Mouse (Mus musculus) frontal cortex, postnatal 10 days (tissue): ENCODE results near the gene Dlx4.

Experiments used
- DNase-seq, 2 experiments: peaks; one replicate each; pipeline ENCODE4 v3.0.0; 2022; ENCODE audit warnings: low spot score in 2 of 2, mixed read lengths in 1 of 2

The Dlx4 gene

DNA sequence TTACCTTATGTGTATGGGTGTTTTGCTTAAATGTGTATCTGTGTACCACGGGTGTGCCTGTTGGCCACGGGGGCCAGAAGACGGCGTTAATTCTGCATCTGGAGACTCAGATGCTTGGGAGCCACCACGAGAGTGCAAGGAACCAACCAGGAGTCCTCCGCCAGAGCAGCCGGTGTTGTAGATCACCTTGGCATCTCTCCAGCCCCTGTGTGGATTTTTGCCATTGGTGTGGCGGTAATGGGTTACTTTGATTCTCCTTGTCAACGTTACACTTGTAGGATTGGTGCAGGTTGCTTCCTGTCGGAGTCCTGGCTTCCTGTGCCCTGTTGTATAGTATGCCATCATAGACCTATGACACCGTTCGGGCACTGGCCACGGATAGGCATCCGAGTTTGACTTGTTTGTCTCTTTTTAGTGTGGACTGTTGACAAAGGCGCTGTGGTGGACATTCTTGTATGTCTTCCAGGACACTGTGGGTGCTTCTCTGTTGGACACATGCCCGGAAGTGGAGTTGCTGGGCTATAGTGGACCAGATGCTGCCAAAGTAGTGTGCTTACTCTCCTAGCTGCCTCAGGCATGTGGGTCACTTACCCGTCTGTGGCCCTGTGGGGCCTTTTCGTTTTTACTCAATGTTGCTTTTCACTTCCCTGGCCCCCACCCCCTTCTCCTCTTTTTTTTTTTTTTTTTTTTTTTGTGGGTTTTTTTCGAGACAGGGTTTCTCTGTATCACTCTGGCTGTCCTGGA lies 43.7 kb downstream of the Dlx4 start:
- no peak for DNase-seq

DNA sequence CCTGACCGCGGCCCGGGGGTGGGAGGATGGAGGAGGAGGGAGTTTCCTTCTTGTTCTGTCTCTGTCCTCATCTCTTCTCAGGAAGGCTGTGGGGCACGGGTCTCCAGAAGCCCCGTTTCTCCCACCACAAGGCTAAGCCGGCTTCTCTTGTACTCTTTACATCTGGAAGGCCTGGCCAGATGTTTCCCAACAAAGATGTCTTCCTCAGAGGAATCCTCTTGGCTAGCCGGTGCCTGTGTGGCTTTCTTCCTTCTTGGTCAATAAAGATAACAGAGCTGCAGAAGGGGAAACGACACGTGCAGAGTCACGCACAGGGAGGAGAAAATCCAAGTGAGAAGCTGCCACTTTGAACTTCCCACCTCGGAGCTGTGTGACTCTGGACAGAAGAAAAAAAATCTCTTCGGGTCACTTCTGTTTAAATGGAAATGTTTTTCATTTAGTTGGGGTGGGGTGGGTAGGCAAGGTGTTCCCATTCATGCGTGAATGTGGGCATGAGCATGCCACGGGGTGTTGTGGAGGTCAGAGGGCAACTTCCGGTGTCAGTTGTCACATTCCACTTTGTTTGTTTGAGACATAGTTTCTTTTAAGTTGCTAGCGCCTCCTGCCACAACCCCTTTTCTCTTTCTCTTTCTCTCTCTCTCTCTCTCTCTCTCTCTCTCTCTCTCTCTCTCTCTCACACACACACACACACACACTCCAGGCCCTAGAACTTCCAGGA lies 44.8 kb downstream of the Dlx4 start:
- DNase-seq = no peak

DNA sequence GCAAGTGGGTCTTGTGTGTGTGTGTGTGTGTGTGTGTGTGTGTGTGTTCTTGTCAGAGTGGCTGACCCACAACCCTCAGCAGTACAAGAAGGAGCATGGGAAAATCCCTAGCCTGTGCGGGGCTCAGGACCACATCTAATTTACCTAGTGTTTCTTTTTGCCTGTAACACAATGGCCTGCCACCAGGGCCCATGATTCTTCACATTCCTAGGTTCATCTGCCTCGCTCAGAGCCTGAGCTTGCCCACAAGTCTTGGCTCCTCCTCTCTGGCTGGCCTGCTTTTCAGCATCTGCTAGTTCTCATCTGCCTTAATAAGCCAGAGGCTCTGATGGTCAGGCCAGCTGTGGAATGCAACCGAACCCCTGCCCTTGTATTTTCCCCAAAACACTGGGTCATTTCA lies 45.7 kb downstream of the Dlx4 start:
- DNase-seq = no peak

DNA sequence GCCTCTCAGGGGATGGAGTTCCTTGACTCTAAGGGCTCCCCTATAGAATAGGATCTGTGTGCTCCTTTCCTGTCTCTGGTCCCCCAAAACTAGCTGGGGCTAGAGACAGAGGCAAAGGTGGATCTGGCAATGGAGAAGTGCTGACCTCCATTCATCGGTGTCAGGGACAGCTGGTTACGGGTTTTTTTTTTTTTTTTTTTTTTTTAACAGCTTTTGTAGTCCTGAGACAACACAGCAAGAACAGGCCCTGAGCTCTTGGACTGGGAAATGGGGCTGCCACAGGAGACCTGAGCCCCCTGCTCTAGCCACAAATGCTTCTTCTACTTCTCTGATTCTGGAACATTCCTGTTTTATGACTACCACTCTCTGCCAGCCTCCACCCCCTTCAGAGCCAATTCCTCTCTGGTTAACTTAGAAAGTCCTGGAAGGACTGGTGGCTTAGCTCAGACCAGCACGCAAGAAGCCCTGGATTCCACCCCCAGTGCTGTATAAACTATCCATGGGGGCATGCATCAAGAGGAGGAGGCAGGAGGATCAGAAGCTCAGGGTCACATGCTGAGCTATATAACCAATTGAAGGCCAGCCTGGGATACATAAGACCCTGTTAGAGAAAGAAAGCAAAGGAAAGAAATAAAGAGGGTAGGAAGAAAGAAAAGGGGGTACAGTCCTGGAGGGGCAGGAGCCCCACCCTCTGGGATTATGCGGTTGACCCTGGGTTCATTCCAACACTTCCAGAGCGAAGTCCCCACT lies 47.5 kb downstream of the Dlx4 start:
- no peak for DNase-seq

DNA sequence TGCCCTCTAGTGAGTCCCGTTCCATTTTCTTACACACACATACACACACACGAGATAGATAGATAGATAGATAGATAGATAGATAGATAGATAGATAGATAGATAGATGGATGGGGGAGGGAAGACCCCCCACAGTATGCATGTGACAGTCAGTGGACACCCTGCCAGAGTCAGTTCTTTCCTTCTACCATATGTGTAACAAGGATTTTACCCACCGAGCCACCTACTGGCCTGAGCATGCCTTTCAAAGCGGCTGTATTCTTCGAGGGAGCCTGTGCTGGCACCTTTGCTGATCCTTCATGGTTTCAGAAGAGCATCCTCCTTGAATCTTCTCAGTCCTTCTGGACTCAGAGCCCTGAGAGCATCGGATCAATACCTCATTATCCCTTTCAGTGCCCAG lies 48.2 kb downstream of the Dlx4 start:
- DNase-seq = no peak

DNA sequence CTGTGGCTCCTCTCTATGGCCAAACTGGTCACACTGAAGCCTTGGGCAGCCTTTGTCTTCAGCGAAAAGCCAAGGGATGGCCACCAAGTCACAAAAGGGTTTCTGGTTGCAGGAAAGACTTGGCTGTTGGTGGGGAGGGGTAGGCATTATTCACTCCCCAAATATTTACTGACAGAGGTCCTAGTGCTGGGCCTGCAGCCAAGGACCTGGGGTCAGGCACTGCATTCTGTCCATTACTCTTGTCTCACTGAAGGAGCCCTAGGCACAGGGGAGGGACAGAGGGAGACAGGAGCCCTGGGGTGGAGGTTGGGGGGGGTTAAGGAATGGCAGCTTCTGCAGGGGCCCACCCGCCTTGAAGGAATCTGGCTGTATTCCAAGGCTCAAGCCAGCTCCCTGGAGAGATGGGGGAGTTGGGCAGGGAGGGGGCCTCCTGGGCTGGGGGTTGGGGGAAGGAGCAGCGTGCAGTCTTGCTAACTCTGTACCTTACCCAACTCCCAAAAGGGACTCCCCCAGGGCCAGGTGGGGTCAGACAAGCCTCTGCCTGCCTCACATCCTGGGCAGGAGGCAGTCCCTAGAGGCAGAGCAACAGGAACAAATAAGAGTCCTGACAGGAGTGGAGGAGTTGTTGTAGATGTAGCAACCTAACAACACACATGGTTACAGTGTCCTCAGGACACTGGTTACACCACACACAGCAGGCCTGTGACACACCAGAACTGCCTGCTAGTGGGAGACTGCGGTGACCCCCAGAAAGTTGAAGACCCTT lies 49.3 kb downstream of the Dlx4 start:
- DNase-seq = no peak

DNA sequence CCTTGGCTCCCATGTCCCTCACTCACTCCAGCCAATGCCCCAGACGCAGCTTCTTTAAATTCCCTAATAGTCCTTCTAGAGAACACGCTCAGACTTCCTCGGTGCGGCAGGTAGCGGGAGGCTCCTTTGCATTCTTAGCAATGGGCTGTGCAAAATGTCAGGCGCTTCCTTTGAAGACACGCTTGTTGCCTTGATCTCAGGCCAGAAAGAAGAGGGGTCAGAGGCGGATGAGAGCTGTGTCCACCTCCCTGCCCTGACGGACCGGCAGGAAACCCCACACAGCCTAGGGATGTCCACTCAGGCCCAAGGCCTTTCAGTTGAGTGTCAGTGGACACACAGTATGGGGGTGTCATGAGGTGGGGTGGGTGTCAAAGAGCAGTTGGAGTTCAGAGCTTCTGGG lies 50.5 kb downstream of the Dlx4 start:
- no peak for DNase-seq

DNA sequence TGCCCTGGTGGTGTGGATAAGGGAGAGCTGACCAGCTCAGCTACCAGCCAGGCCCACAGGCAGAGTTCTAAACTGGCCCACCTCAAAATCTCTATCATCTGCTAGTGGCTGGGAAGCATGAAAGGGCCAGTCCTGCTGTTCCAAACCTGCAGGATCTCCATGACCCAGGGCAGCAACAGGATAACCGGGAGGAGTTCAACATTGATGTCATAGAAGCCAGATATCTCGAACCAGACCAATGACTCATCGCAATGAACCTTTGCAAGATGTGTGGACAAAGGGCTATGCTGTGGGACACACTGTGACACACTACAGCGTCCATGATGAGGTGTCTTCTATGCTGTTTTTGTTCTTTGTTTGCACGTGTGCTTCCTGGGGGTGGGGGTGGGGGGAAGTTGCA lies 53.0 kb downstream of the Dlx4 start:
- DNase-seq = no peak
